Mouse (Mus musculus) hindbrain, embryonic 11.5 days (tissue): Measurements from ENCODE around the gene Gatd1. TPM values are rescaled to one million over a fixed set of nuclear protein-coding genes. Genes with fewer than 3 reads are reported as not detected.
A peak's percentile ranks its signal among the peaks of the same experiment; 100 is the strongest.
"Not testable (repeated sequence)": the region's sequence is repeated elsewhere in the genome, so short reads cannot be mapped to it uniquely, and the experiment has no call there.

Source experiments
- ATAC-seq: fragments of 200-750 bp; cut with Nextera tagmentation; 2 replicates; pipeline ENCODE4 v1.8.0; 2017; ENCODE audit warnings: mild to moderate bottlenecking, moderate TSS enrichment, moderate library complexity; ENCODE audit not compliant: low FRiP score
- DNase-seq: peaks from one replicate; pipeline ENCODE4 v3.0.0-alpha.2; 2015; ENCODE audit warnings: low spot score
- H3K27ac ChIP-seq: fragments of 300-500 bp; sonication (generic); 2 replicates; pipeline ENCODE4 v1.5.1; 2014; ENCODE audit warnings: mild to moderate bottlenecking, low read depth, low read length
- H3K27me3 ChIP-seq: fragments of 300-500 bp; sonication (generic); 2 replicates; pipeline ENCODE4 v1.6.1; 2014; ENCODE audit warnings: mild to moderate bottlenecking, low read length, moderate library complexity, mixed read lengths; ENCODE audit not compliant: control insufficient read depth, insufficient read depth
- H3K36me3 ChIP-seq: fragments of 300-500 bp; sonication (generic); 2 replicates; pipeline ENCODE4 v1.6.1; 2014; ENCODE audit warnings: mild to moderate bottlenecking, low read length, moderate library complexity, mixed read lengths; ENCODE audit not compliant: control insufficient read depth, insufficient read depth
- H3K4me1 ChIP-seq: fragments of 300-500 bp; sonication (generic); replicated peaks from 2 replicates; pipeline ENCODE4 v1.6.1; 2014; ENCODE audit warnings: low read length, mixed read lengths; ENCODE audit not compliant: control insufficient read depth, insufficient read depth
- H3K4me2 ChIP-seq: fragments of 300-500 bp; sonication (generic); replicated peaks from 2 replicates; pipeline ENCODE4 v1.6.1; 2014; ENCODE audit warnings: mild to moderate bottlenecking, low read depth, low read length
- H3K4me3 ChIP-seq: fragments of 300-500 bp; sonication (generic); 2 replicates; pipeline ENCODE4 v1.5.1; 2014; ENCODE audit warnings: low read depth, low read length
- H3K9ac ChIP-seq: fragments of 300-500 bp; sonication (generic); 2 replicates; pipeline ENCODE4 v1.6.1; 2014; ENCODE audit warnings: low read depth, low read length
- H3K9me3 ChIP-seq: fragments of 300-500 bp; sonication (generic); 2 replicates; pipeline ENCODE4 v1.6.1; 2016; ENCODE audit warnings: low read length; ENCODE audit not compliant: control insufficient read depth
- WGBS: fragments of 180-500 bp; shearing (Covaris S2); extraction: QIAGEN DNeasy Blood & Tissue Kit; methylation state at CpG from one replicate; pipeline ENCODE4 v1.1.7; 2014; 5-methylcytosine and 5-hydroxymethylcytosine counted together
- polyA plus RNA-seq: library from polyadenylated mRNA; unstranded; fragments of >200 nt; fragmentation: Nextera tagmentation; extraction: Ambion mirVana; gene quantifications from 2 replicates; pipeline ENCODE4 v1.2.1, GENCODE M21; 2014

Gatd1 gene
- polyA plus RNA-seq, 1 experiment from 2014 or later, result 48.1 TPM

GRCm38 (mm10) chr7:141446374-141446773 is 32.4 kb upstream of the Gatd1 start:
- H3K4me1 ChIP-seq, result peaks cover 11% of the 10 kb centered on the region
- not testable (repeated sequence) for H3K36me3 ChIP-seq, H3K9me3 ChIP-seq, H3K27ac ChIP-seq, H3K9ac ChIP-seq, DNase-seq, H3K4me2 ChIP-seq, ATAC-seq, H3K27me3 ChIP-seq, H3K4me3 ChIP-seq
- WGBS, result 86% methylated on average over 3 of the region's 3 CpGs

DNA sequence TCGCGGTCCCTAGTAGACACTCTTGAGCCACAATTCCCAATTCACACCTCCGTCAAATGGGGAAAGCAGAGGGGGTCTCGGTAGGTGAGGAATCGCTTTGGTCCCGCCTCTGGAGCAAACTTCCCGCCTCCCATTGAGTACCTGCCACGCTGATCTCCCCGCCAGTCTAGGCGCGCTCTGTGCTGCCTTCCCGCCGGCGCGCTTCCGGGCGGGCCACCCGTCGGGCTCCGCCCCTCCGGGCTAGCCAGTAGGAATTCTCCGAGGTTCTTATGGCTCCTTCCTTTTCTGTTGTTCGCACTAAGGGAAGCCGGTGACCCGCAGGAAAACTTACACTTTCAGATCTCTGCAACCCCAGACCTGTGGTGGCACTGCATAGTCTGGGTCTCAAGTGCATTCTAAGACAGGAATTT is 29.9 kb upstream of the Gatd1 start, which contains the start of gene Pidd1:
Gene Pidd1 (minus strand): TSS at position 198 of the 410 bp plus-strand sequence.
- H3K27ac ChIP-seq, result 0 out of 2 replicates have a peak within 1 kb of the TSS, but pooled peaks have one; percentile 9
- H3K9me3 ChIP-seq, result no peaks in the 10 kb centered on the region
- under 1% methylated on average over 25 of the region's 25 CpGs for WGBS
- peak within 1 kb of the TSS; percentile 37 for H3K4me3 ChIP-seq
- H3K4me1 ChIP-seq, result peaks cover 11% of the 10 kb centered on the region
- ATAC-seq (peak; percentile 28; the same call in 1 of the 2 replicates), DNase-seq (peak; percentile 81)
- no peaks in the 10 kb centered on the region for H3K27me3 ChIP-seq
- H3K9ac ChIP-seq, result peak within 1 kb of the TSS; percentile 70
- peak within 1 kb of the TSS; percentile 68 for H3K4me2 ChIP-seq
- no peaks in the 10 kb centered on the region for H3K36me3 ChIP-seq

- peak overlapping the region; percentile 70 for H3K9ac ChIP-seq
- H3K27me3 ChIP-seq, result no peaks in the 10 kb centered on the region
- peak overlapping the region; percentile 37 for H3K4me3 ChIP-seq
- no peaks in the 10 kb centered on the region for H3K9me3 ChIP-seq
- H3K36me3 ChIP-seq, result no peaks in the 10 kb centered on the region
- DNase-seq (peak; percentile 58), ATAC-seq (0 out of 2 replicates have a peak, but pooled peaks have one; percentile 2)
- H3K4me2 ChIP-seq, result peak overlapping the region; percentile 68
- H3K4me1 ChIP-seq, result peaks cover 8% of the 10 kb centered on the region
- H3K27ac ChIP-seq, result 0 out of 2 replicates have a peak overlapping the region, but pooled peaks have one; percentile 9
- WGBS, result 32% methylated on average over 12 of the region's 12 CpGs
These were observed 29.3 kb upstream of the Gatd1 start for GRCm38 (mm10) chr7:141443081-141443821.

- H3K9ac ChIP-seq, result peak overlapping the region; percentile 70; the same call in 1 of the 2 replicates
- H3K36me3 ChIP-seq, result no peaks in the 10 kb centered on the region
- ATAC-seq, result no peak
- no peak overlapping the region for H3K27ac ChIP-seq
- H3K27me3 ChIP-seq, result no peaks in the 10 kb centered on the region
- no peak for DNase-seq
- H3K4me1 ChIP-seq, result peaks cover 8% of the 10 kb centered on the region
- H3K9me3 ChIP-seq, result no peaks in the 10 kb centered on the region
- H3K4me3 ChIP-seq, result no peak overlapping the region; the same call in 1 of the 2 replicates
- WGBS, result 98% methylated on average over 13 of the region's 13 CpGs
- H3K4me2 ChIP-seq, result peak overlapping the region; percentile 68; the same call in 1 of the 2 replicates
These were observed 28.3 kb upstream of the Gatd1 start for GRCm38 (mm10) chr7:141442199-141442598.

DNA sequence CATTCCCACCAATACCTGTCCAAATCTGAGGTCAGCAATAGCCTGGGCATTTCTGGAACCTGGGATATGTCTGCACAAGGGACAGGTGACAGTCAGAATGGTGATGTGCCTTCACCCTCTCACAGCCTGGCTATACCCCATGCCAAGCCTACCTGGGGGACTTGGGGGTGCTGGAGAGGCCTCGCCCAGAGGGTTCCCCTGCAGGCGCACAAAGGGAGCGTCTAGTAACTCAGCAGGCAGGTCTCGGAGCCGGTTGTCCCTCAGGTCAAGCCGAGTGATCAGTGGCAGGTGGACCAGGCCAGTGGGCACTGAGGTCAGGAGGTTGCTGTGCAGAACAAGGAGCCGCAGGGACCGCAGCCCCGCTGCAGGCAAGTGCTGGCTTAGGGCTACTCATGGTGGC is 27.5 kb upstream of the Gatd1 start:
- no peaks in the 10 kb centered on the region for H3K9me3 ChIP-seq
- H3K27ac ChIP-seq, result no peak overlapping the region
- 91% methylated on average over 9 of the region's 9 CpGs for WGBS
- no peak overlapping the region for H3K4me3 ChIP-seq
- H3K4me2 ChIP-seq, result no peak overlapping the region
- peaks cover 9% of the 10 kb centered on the region for H3K4me1 ChIP-seq
- ATAC-seq (no peak), DNase-seq (no peak)
- H3K9ac ChIP-seq, result no peak overlapping the region
- H3K36me3 ChIP-seq, result no peaks in the 10 kb centered on the region
- no peaks in the 10 kb centered on the region for H3K27me3 ChIP-seq

DNA sequence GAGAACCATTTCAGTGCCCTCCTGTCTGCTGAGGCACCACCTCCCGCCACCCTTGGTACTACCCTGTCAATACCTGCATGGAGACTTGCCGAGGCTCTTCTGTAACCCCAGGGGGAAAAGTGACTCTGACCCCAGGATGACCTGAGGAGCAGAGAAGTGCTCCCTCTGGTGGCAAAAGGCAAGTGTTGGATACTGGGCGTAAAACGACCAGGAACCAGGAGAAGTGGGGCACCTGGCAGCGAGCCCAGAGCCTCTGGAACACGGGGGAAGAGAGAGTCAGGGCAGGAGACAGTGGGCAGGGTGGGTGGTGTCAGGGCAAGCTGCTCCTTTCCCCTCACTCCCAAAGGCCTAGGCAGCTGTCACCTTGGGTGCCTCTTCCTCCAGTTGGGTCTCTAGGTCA is 26.7 kb upstream of the Gatd1 start:
- no peaks in the 10 kb centered on the region for H3K9me3 ChIP-seq
- whole genome bisulfite sequencing, result 36% methylated on average over 6 of the region's 6 CpGs
- H3K4me1 ChIP-seq, result peaks cover 12% of the 10 kb centered on the region
- DNase-seq (peak; percentile 63), ATAC-seq (no peak)
- no peak overlapping the region for H3K27ac ChIP-seq
- H3K4me3 ChIP-seq, result no peak overlapping the region
- H3K27me3 ChIP-seq, result no peaks in the 10 kb centered on the region
- no peak overlapping the region for H3K4me2 ChIP-seq
- no peaks in the 10 kb centered on the region for H3K36me3 ChIP-seq
- no peak overlapping the region for H3K9ac ChIP-seq

DNA sequence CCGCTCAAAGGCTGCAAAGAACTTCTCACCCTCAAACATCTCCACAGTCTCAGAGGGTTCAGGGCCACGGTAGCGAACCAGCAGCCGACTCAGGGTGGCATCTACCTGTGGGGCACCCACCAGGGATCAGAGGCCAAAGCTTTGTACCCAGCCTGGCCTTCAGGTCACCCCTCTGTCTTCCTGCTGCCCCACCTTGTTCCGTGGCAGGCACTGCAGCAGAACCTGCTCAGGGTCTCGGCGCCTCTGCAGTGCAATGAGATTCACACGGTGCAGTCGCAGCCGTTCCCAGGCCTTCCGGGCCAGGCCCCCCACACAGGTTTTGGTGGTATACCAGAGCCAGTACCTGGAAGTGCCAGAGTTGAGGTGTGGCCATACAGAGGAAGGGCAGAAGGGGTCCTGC is 25.9 kb upstream of the Gatd1 start:
- no peak for DNase-seq
- no peak overlapping the region for H3K9ac ChIP-seq
- no peak for ATAC-seq
- H3K4me3 ChIP-seq, result no peak overlapping the region
- no peak overlapping the region for H3K4me2 ChIP-seq
- 93% methylated on average over 11 of the region's 11 CpGs for WGBS
- H3K27me3 ChIP-seq, result no peaks in the 10 kb centered on the region
- peaks cover 15% of the 10 kb centered on the region for H3K4me1 ChIP-seq
- no peaks in the 10 kb centered on the region for H3K36me3 ChIP-seq
- no peak overlapping the region for H3K27ac ChIP-seq
- H3K9me3 ChIP-seq, result no peaks in the 10 kb centered on the region

GRCm38 (mm10) chr7:141439140-141439679 is 25.3 kb upstream of the Gatd1 start:
- Histone ChIP-seq H3K36me3 (no peaks in the 10 kb centered on the region), H3K4me2 (no peak overlapping the region), H3K9me3 (no peaks in the 10 kb centered on the region), H3K27ac (no peak overlapping the region), H3K4me3 (no peak overlapping the region), H3K9ac (no peak overlapping the region), H3K27me3 (no peaks in the 10 kb centered on the region), H3K4me1 (peaks cover 20% of the 10 kb centered on the region)
- DNase-seq (no peak), ATAC-seq (no peak)
- WGBS, result 96% methylated on average over 10 of the region's 10 CpGs
